Mouse (Mus musculus) MEL (cell line): ENCODE data around the gene Cep350. TPM values are rescaled to one million over a fixed set of nuclear protein-coding genes. Genes with fewer than 3 reads are reported as not detected.
A peak's percentile ranks its signal among the peaks of the same experiment; 100 is the strongest.

Experiments used
- DNase-seq: peaks from one replicate; pipeline ENCODE4 v3.0.0; 2011; ENCODE audit warnings: low read depth, low spot score
- H3K27ac ChIP-seq: 2 replicates; pipeline ENCODE4 v1.5.1; 2012; ENCODE audit warnings: low read depth, mild to moderate bottlenecking, control low read depth, low read length, moderate library complexity; ENCODE audit not compliant: control insufficient read depth
- H3K27me3 ChIP-seq, 2 experiments: fragments of 150-350 bp in 1 of 2; sonication (generic) in 1 of 2; 2 replicates each; pipeline ENCODE4 v1.6.1; 2012; ENCODE audit warnings: low read length in 2 of 2, mild to moderate bottlenecking in 2 of 2, improper control_type of control experiment in 1 of 2, moderate library complexity in 1 of 2; ENCODE audit not compliant: insufficient read depth in 2 of 2, control insufficient read depth in 1 of 2
- H3K36me3 ChIP-seq, 2 experiments: 2 replicates each; pipeline ENCODE4 v1.6.1; 2012 to 2014; ENCODE audit warnings: low read length in 2 of 2, improper control_type of control experiment in 1 of 2, inconsistent platforms in 1 of 2, mild to moderate bottlenecking in 1 of 2; ENCODE audit not compliant: insufficient read depth in 2 of 2, control insufficient read depth in 1 of 2
- H3K4me1 ChIP-seq, 2 experiments: fragments of 150-350 bp in 1 of 2; sonication (generic) in 1 of 2; 2 replicates each; pipeline ENCODE4 v1.6.1; 2012; ENCODE audit warnings: low read length in 2 of 2, improper control_type of control experiment in 1 of 2, mild to moderate bottlenecking in 1 of 2; ENCODE audit not compliant: insufficient read depth in 2 of 2, control insufficient read depth in 1 of 2
- H3K4me3 ChIP-seq, 2 experiments: fragments of 150-350 bp in 1 of 2; sonication (generic) in 1 of 2; 2 replicates each; pipeline ENCODE4 v1.5.1; 2012; ENCODE audit warnings: low read depth in 2 of 2, low read length in 2 of 2, mild to moderate bottlenecking in 2 of 2, moderate library complexity in 2 of 2, control low read depth in 1 of 2, improper control_type of control experiment in 1 of 2; ENCODE audit not compliant: control insufficient read depth in 1 of 2, insufficient read depth in 1 of 2
- H3K79me2 ChIP-seq: 2 replicates; pipeline ENCODE4 v1.6.1; 2012; ENCODE audit warnings: mild to moderate bottlenecking, low read length, moderate library complexity; ENCODE audit not compliant: control insufficient read depth, poor library complexity, insufficient read depth
- H3K9ac ChIP-seq: 2 replicates; pipeline ENCODE4 v1.6.1; 2012; ENCODE audit warnings: low read depth, mild to moderate bottlenecking, control low read depth, low read length, moderate library complexity; ENCODE audit not compliant: control insufficient read depth, poor library complexity, severe bottlenecking
- H3K9me3 ChIP-seq: fragments of 150-350 bp; sonication (generic); replicated peaks from 2 replicates; pipeline ENCODE4 v1.6.1; 2012; ENCODE audit warnings: mild to moderate bottlenecking, low read length, improper control_type of control experiment, moderate library complexity; ENCODE audit not compliant: insufficient read depth
- BHLHE40 ChIP-seq: IDR thresholded peaks from 2 replicates; pipeline ENCODE4 v1.6.1; 2012; ENCODE audit warnings: low read depth, mild to moderate bottlenecking, inconsistent platforms, low read length, improper control_type of control experiment, borderline replicate concordance
- CHD2 ChIP-seq: IDR thresholded peaks from 2 replicates; pipeline ENCODE4 v1.6.1; 2011; ENCODE audit warnings: low read length, improper control_type of control experiment
- CTCF ChIP-seq, 3 experiments: IDR thresholded peaks in 2 of 3; conservative IDR thresholded peaks in 1 of 3; 2 replicates each; pipeline ENCODE4 v1.5.1; 2011 to 2012; ENCODE audit warnings: low read length in 3 of 3, low read depth in 2 of 3, mild to moderate bottlenecking in 2 of 3, improper control_type of control experiment in 1 of 3, inconsistent platforms in 1 of 3, mixed read lengths in 1 of 3, moderate library complexity in 1 of 3; ENCODE audit not compliant: control insufficient read depth in 1 of 3, insufficient read depth in 1 of 3, poor library complexity in 1 of 3, severe bottlenecking in 1 of 3
- ELF1 ChIP-seq: IDR thresholded peaks from 2 replicates; pipeline ENCODE4 v1.6.1; 2014; ENCODE audit warnings: low read depth, mild to moderate bottlenecking, inconsistent platforms, low read length, improper control_type of control experiment, moderate library complexity
- EP300 ChIP-seq, 2 experiments: IDR thresholded peaks; 2 replicates each; pipeline ENCODE4 v1.6.1; 2011; ENCODE audit warnings: improper control_type of control experiment in 2 of 2, low read length in 2 of 2, low read depth in 1 of 2, mild to moderate bottlenecking in 1 of 2
- ETS1 ChIP-seq: IDR thresholded peaks from 2 replicates; pipeline ENCODE4 v1.6.1; 2012; ENCODE audit warnings: low read depth, mild to moderate bottlenecking, inconsistent platforms, low read length, improper control_type of control experiment, moderate library complexity
- GABPA ChIP-seq: IDR thresholded peaks from 2 replicates; pipeline ENCODE4 v1.6.1; 2012; ENCODE audit warnings: low read depth, mild to moderate bottlenecking, inconsistent platforms, low read length, improper control_type of control experiment, moderate library complexity
- GATA1 ChIP-seq: IDR thresholded peaks from 2 replicates; pipeline ENCODE4 v1.6.1; 2011; ENCODE audit warnings: low read depth, low read length, improper control_type of control experiment
- JUND ChIP-seq: IDR thresholded peaks from 2 replicates; pipeline ENCODE4 v1.6.1; 2011; ENCODE audit warnings: low read depth, mild to moderate bottlenecking, improper control_type of control experiment, low read length
- KAT2A ChIP-seq: conservative IDR thresholded peaks from 2 replicates; pipeline ENCODE4 v1.6.1; 2012; ENCODE audit warnings: low read depth, low read length, improper control_type of control experiment, inconsistent platforms
- MAZ ChIP-seq: IDR thresholded peaks from 2 replicates; pipeline ENCODE4 v1.6.1; 2012; ENCODE audit warnings: low read depth, mild to moderate bottlenecking, inconsistent platforms, low read length, improper control_type of control experiment
- MXI1 ChIP-seq: IDR thresholded peaks from 2 replicates; pipeline ENCODE4 v1.6.1; 2011; ENCODE audit warnings: mild to moderate bottlenecking, low read depth, low read length, improper control_type of control experiment
- MYB ChIP-seq: IDR thresholded peaks from 2 replicates; pipeline ENCODE4 v1.6.1; 2011; ENCODE audit warnings: mild to moderate bottlenecking, low read depth, low read length, improper control_type of control experiment
- MYC ChIP-seq: IDR thresholded peaks from 2 replicates; pipeline ENCODE4 v1.6.1; 2011; ENCODE audit warnings: low read depth, mild to moderate bottlenecking, low read length, improper control_type of control experiment, moderate library complexity
- NELFE ChIP-seq: IDR thresholded peaks from 2 replicates; pipeline ENCODE4 v1.6.1; 2011; ENCODE audit warnings: low read depth, low read length, improper control_type of control experiment
- POLR2A ChIP-seq, 2 experiments: IDR thresholded peaks; 2 replicates each; pipeline ENCODE4 v1.6.1; 2011 to 2012; ENCODE audit warnings: low read length in 2 of 2, mild to moderate bottlenecking in 2 of 2, control low read depth in 1 of 2, improper control_type of control experiment in 1 of 2, low read depth in 1 of 2, moderate library complexity in 1 of 2; ENCODE audit not compliant: control insufficient read depth in 1 of 2, insufficient read depth in 1 of 2, poor library complexity in 1 of 2
- POLR2AphosphoS2 ChIP-seq: IDR thresholded peaks from 2 replicates; pipeline ENCODE4 v1.6.1; 2011; ENCODE audit warnings: low read length, improper control_type of control experiment
- POLR2AphosphoS5 ChIP-seq: IDR thresholded peaks from 2 replicates; pipeline ENCODE4 v1.6.1; 2012; ENCODE audit warnings: low read depth, borderline replicate concordance, mild to moderate bottlenecking, inconsistent platforms, low read length, moderate library complexity, mixed read lengths
- RAD21 ChIP-seq: IDR thresholded peaks from 2 replicates; pipeline ENCODE4 v1.6.1; 2011; ENCODE audit warnings: mild to moderate bottlenecking, low read depth, low read length, improper control_type of control experiment
- RCOR1 ChIP-seq: IDR thresholded peaks from 2 replicates; pipeline ENCODE4 v1.6.1; 2012; ENCODE audit warnings: low read depth, mild to moderate bottlenecking, inconsistent platforms, low read length, improper control_type of control experiment
- SMC3 ChIP-seq: IDR thresholded peaks from 2 replicates; pipeline ENCODE4 v1.6.1; 2011; ENCODE audit warnings: low read depth, low read length, improper control_type of control experiment
- TBP ChIP-seq: IDR thresholded peaks from 2 replicates; pipeline ENCODE4 v1.8.0; 2011; ENCODE audit warnings: low read depth, low read length, improper control_type of control experiment
- USF2 ChIP-seq, 2 experiments: IDR thresholded peaks; 2 replicates each; pipeline ENCODE4 v1.6.1; 2011 to 2012; ENCODE audit warnings: improper control_type of control experiment in 2 of 2, low read length in 2 of 2, borderline replicate concordance in 1 of 2, inconsistent platforms in 1 of 2, low read depth in 1 of 2, mild to moderate bottlenecking in 1 of 2; ENCODE audit not compliant: insufficient read depth in 1 of 2
- ZC3H11A ChIP-seq: IDR thresholded peaks from 2 replicates; pipeline ENCODE4 v1.6.1; 2012; ENCODE audit warnings: low read depth, mild to moderate bottlenecking, inconsistent platforms, low read length, improper control_type of control experiment
- ZMIZ1 ChIP-seq: IDR thresholded peaks from 2 replicates; pipeline ENCODE4 v1.6.1; 2012; ENCODE audit warnings: low read depth, mild to moderate bottlenecking, inconsistent platforms, low read length, improper control_type of control experiment, moderate library complexity
- polyA plus RNA-seq, 2 experiments: library from polyadenylated mRNA; stranded (reverse) in 1 of 2; unstranded in 1 of 2; fragments of >175 nt in 1 of 2; fragments of >200 nt in 1 of 2; gene quantifications; 2 replicates each; pipeline versions ENCODE4 v1.2.1 to v1.2.4; 2012; ENCODE audit warnings: low replicate concordance in 2 of 2, low read depth in 1 of 2; ENCODE audit not compliant: insufficient read length in 2 of 2, insufficient read depth in 1 of 2, missing spikeins in 1 of 2
- total RNA-seq: library from RNA; depleted of rRNA; stranded (reverse); fragments of 300-350 nt; gene quantifications from 2 replicates; pipeline ENCODE4 v1.2.3, GENCODE M21; 2012

Gene Cep350
- total and polyA plus RNA-seq, 3 experiments: 4.3 to 110 (median 9.7) TPM

- Histone ChIP-seq H3K9me3 (no peaks in the 10 kb centered on the region), H3K36me3 (no peaks in the 10 kb centered on the region), H3K27ac (no peak overlapping the region), H3K4me1 (no peaks in the 10 kb centered on the region), H3K9ac (no peak overlapping the region), H3K79me2 (no peaks in the 10 kb centered on the region), H3K4me3 (no peak overlapping the region), H3K27me3 (no peaks in the 10 kb centered on the region)
- no peak for DNase-seq
- TF ChIP-seq EP300 (IDR thresholded peaks at IDR 0.05; ENCODE audit: low read depth in 1 of 2, low read length in 2 of 2) (no peak), KAT2A (no peak), TBP (no peak), ETS1 (no peak), SMC3 (no peak), POLR2AphosphoS5 (no peak), CHD2 (no peak)
These were observed 146.9 kb downstream of the Cep350 start for GRCm38 (mm10) chr1:155825940-155826716.

- Histone ChIP-seq H3K79me2 (no peaks in the 10 kb centered on the region), H3K27me3 (no peaks in the 10 kb centered on the region), H3K4me3 (no peak overlapping the region), H3K4me1 (peaks cover 0 to 8% of the 10 kb centered on the region in 2 experiments; a peak in 2 of 4 replicates), H3K36me3 (peaks cover 0 to 4% of the 10 kb centered on the region in 2 experiments; a peak in 2 of 4 replicates)
- TF ChIP-seq JUND (no peak), MAZ (no peak), BHLHE40 (no peak), ZC3H11A (no peak)
- TF ChIP-seq, all 39 proteins: peak for 0
- no peak overlapping the region for H3K27ac ChIP-seq
- DNase-seq: no peak
- H3K9ac ChIP-seq: no peak overlapping the region
- H3K9me3 ChIP-seq: no peaks in the 10 kb centered on the region
These were observed 152.4 kb downstream of the Cep350 start for GRCm38 (mm10) chr1:155820646-155821045.

- Histone ChIP-seq H3K27me3 (no peaks in the 10 kb centered on the region), H3K9me3 (no peaks in the 10 kb centered on the region), H3K79me2 (peaks cover 5% of the 10 kb centered on the region), H3K27ac (no peak overlapping the region), H3K36me3 (peaks cover 0 to 26% of the 10 kb centered on the region in 2 experiments; a peak in 2 of 4 replicates), H3K4me1 (peaks cover 8 to 33% of the 10 kb centered on the region in 2 experiments), H3K9ac (no peak overlapping the region), H3K4me3 (no peak overlapping the region)
- peak; percentile 85 for DNase-seq
- TF ChIP-seq BHLHE40 (peak; percentile 69; the same call in 1 of the 2 replicates), GATA1 (no peak), USF2 (IDR thresholded peaks at IDR 0.05; ENCODE audit: borderline replicate concordance in 1 of 2, insufficient read depth in 1 of 2, low read depth in 1 of 2, low read length in 2 of 2) (no peak), RCOR1 (no peak), CTCF (IDR thresholded peaks at IDR 0.05 in 2 of 3, conservative IDR thresholded peaks at IDR 0.05 in 1 of 3; ENCODE audit: control insufficient read depth in 1 of 3, insufficient read depth in 1 of 3, low read depth in 2 of 3, low read length in 3 of 3, poor library complexity in 1 of 3, severe bottlenecking in 1 of 3) (no peak), MYB (no peak), CHD2 (no peak), ZMIZ1 (no peak), POLR2AphosphoS2 (no peak), EP300 (IDR thresholded peaks at IDR 0.05; ENCODE audit: low read depth in 1 of 2, low read length in 2 of 2) (no peak), MXI1 (peak; percentile 100), RAD21 (no peak), ELF1 (no peak), SMC3 (no peak), POLR2A (IDR thresholded peaks at IDR 0.05; ENCODE audit: control insufficient read depth in 1 of 2, insufficient read depth in 1 of 2, low read depth in 1 of 2, low read length in 2 of 2, poor library complexity in 1 of 2) (no peak), MYC (0 out of 2 replicates have a peak, but pooled peaks have one; percentile 51), NELFE (no peak), ZC3H11A (no peak), GABPA (no peak)
These were observed 156.9 kb downstream of the Cep350 start for GRCm38 (mm10) chr1:155816167-155816566.
